Mouse (Mus musculus): ENCODE data around the gene Zfp738. TPM values are rescaled to one million over a fixed set of nuclear protein-coding genes. Genes with fewer than 3 reads are reported as not detected.
"Not testable (repeated sequence)": the region's sequence is repeated elsewhere in the genome, so short reads cannot be mapped to it uniquely, and the experiment has no call there.

The Zfp738 gene
- polyA plus RNA-seq (2012; rRNA removed), result 3.6 and 4.2 TPM in 2 replicates

DNA sequence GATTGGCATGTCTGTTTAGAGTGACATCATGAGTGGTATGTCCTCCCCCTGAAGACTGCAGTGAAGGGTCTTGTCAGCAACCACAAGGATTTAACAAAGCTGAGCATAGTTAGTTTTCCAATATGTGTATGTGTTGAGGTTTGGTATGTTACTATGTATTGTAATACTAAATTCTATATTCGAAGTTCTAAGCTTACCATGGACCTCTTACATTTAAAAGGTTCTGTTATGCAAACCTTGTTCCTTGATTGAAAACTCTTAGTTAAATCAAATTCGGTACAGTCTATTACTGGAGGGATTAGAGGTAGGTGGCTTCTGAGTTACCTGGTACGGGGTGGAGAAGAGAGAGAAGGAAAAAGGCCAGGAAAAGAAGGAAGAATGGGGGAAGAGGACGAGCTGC, at the start of gene Zfp738:
Gene Zfp738 (minus strand): TSS at position 101 of the 400 bp plus-strand sequence.
- DNase-seq, result no peak
- Histone ChIP-seq H3K27me3 (replicated peaks; ENCODE audit: control insufficient read depth, insufficient read depth, low read length) (no peaks in the 10 kb centered on the region), H3K4me3 (ENCODE audit: insufficient read depth, low read depth, low read length) (no peak within 1 kb of the TSS), H3K36me3 (ENCODE audit: control insufficient read depth, insufficient read depth, low read length) (no peaks in the 10 kb centered on the region), H3K4me1 (ENCODE audit: control insufficient read depth, insufficient read depth, low read length) (no peaks in the 10 kb centered on the region), H3K27ac (ENCODE audit: insufficient read depth, low read depth, low read length) (no peak within 1 kb of the TSS)
- 80% methylated on average over 4 of the region's 4 CpGs for WGBS
- TF ChIP-seq CTCF (conservative IDR thresholded peaks at IDR 0.05; ENCODE audit: insufficient read depth, insufficient read length, low read depth, low read length), result no peak
- no peak for TF ChIP-seq POLR2A (IDR thresholded peaks at IDR 0.05; ENCODE audit: low read depth, low read length)

DNA sequence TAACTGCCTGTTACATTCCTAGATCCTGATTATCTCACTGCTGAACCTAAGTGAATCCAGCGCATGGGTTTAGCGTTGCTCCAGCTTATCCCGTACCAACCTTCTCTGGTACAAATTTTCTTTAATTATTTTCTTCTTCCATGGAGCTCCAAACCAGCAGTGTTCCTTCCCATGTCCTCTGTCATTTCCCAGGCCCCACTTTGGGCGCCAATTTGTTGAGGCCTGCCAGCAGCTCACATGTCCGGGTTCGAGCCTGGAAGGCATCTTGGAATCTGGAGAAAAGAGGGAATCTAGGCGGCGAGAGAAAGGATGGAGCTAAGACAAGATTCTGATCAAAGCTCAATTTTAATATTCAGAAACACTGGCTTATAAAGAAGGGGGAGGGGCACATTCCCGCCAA, 47.5 kb upstream of the Zfp738 start:
- not testable (repeated sequence) for H3K27me3 ChIP-seq (replicated peaks; ENCODE audit: control insufficient read depth, insufficient read depth, low read length); H3K4me1 ChIP-seq (ENCODE audit: control insufficient read depth, insufficient read depth, low read length); H3K27ac ChIP-seq (ENCODE audit: insufficient read depth, low read depth, low read length); DNase-seq; H3K4me3 ChIP-seq (ENCODE audit: insufficient read depth, low read depth, low read length); H3K36me3 ChIP-seq (ENCODE audit: control insufficient read depth, insufficient read depth, low read length)
- 97% methylated on average over 9 of the region's 9 CpGs for WGBS

DNA sequence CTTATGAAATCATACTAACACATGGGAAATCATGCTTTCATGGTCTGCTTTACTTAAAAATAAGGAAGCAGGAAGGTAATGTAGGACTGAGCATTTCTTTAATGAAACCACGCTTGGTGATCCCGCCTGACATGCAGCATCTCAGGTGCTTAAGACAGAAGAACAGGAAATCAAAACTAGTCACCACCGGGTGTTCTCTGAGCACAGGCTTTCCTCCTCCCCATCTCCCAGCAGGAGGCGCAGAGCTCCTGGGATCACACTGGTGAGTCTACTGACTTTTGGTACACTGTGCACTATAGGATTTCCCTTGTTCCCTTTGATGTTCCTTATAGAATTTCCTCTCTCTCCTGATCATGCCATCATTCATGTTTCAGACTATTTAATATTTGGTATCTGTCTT, 42.6 kb upstream of the Zfp738 start:
- peak; percentile 46 for TF ChIP-seq CTCF (conservative IDR thresholded peaks at IDR 0.05; ENCODE audit: insufficient read depth, insufficient read length, low read depth, low read length)
- H3K36me3 ChIP-seq (ENCODE audit: control insufficient read depth, insufficient read depth, low read length); H3K27me3 ChIP-seq (replicated peaks; ENCODE audit: control insufficient read depth, insufficient read depth, low read length); H3K4me1 ChIP-seq (ENCODE audit: control insufficient read depth, insufficient read depth, low read length); H3K27ac ChIP-seq (ENCODE audit: insufficient read depth, low read depth, low read length): not testable (repeated sequence)
- H3K4me3 ChIP-seq (ENCODE audit: insufficient read depth, low read depth, low read length), result peak overlapping the region; percentile 94
- DNase-seq, result peak; percentile 59
- WGBS, result 8% methylated on average over 4 of the region's 4 CpGs

DNA sequence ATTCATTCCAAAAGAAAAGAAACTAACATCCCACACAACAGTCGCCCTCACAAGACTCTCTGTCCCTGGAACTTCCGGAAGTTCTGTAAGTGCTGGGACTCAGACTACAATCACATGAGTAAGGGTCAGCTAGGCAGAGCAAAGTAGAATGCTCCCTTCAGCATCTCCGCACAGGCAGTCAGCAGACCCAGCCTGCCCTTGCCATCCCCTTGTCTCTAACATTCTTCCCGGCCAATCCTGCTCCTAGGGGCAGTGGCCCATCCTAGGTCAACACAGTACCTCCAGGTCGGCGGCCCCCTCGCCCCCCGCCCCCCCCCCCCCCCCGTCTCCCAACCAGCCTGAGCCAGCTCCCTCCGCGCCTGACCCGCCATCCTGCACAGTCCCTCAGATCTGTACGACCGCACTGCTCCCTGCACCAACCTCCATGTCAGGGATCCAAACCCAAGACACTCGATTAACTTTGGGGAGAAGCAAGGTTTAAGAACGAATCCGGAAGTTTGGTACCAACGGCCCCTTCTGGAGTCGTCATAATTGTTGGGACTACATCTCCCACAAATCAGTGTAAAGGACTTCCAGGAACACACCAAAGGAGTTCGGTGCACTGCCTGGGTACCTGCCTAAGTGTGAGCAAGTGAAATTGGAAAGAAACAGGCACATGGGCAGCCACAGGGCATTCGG, 41.9 kb upstream of the Zfp738 start, which contains the start of gene Zfp65:
Gene Zfp65 (minus strand): TSS at position 533 of the 678 bp plus-strand sequence.
- H3K27ac ChIP-seq (ENCODE audit: insufficient read depth, low read depth, low read length), result peak within 1 kb of the TSS; percentile 54; the same call in 1 of the 2 replicates
- no peak for TF ChIP-seq CTCF (conservative IDR thresholded peaks at IDR 0.05; ENCODE audit: insufficient read depth, insufficient read length, low read depth, low read length)
- no peak for TF ChIP-seq POLR2A (IDR thresholded peaks at IDR 0.05; ENCODE audit: low read depth, low read length)
- peak; percentile 85 for DNase-seq
- no peaks in the 10 kb centered on the region for H3K36me3 ChIP-seq (ENCODE audit: control insufficient read depth, insufficient read depth, low read length)
- peak within 1 kb of the TSS; percentile 94 for H3K4me3 ChIP-seq (ENCODE audit: insufficient read depth, low read depth, low read length)
- 4% methylated on average over 19 of the region's 21 CpGs for WGBS
- H3K4me1 ChIP-seq (ENCODE audit: control insufficient read depth, insufficient read depth, low read length), result peaks cover 2% of the 10 kb centered on the region; the same call in 1 of the 2 replicates
- no peaks in the 10 kb centered on the region for H3K27me3 ChIP-seq (replicated peaks; ENCODE audit: control insufficient read depth, insufficient read depth, low read length)

DNA sequence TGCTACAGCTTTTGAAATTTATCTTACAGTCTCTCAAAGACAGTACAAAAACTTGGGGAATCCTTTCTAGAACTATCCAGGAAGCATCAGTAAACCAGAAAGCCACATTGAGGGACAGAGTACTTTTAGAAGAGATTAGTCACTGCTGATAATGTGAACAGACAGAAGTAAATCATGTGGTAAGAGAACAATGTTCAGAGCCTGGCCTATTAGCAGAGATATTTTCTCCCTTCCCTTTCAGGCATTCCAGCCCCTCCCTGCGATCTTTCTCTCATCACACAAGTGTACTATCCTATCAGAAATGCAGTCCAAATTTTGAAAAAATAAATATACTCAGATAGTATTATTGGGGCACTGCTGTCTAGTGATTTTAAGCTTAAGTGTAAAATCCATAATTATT, 41.2 kb upstream of the Zfp738 start:
- no peak for DNase-seq
- 70% methylated on average over 1 of the region's 1 CpGs for WGBS
- no peak for TF ChIP-seq POLR2A (IDR thresholded peaks at IDR 0.05; ENCODE audit: low read depth, low read length)
- H3K4me3 ChIP-seq (ENCODE audit: insufficient read depth, low read depth, low read length), result no peak overlapping the region
- no peaks in the 10 kb centered on the region for H3K36me3 ChIP-seq (ENCODE audit: control insufficient read depth, insufficient read depth, low read length)
- H3K27me3 ChIP-seq (replicated peaks; ENCODE audit: control insufficient read depth, insufficient read depth, low read length), result no peaks in the 10 kb centered on the region
- H3K27ac ChIP-seq (ENCODE audit: insufficient read depth, low read depth, low read length), result no peak overlapping the region
- H3K4me1 ChIP-seq (ENCODE audit: control insufficient read depth, insufficient read depth, low read length), result peaks cover 5% of the 10 kb centered on the region; the same call in 1 of the 2 replicates

DNA sequence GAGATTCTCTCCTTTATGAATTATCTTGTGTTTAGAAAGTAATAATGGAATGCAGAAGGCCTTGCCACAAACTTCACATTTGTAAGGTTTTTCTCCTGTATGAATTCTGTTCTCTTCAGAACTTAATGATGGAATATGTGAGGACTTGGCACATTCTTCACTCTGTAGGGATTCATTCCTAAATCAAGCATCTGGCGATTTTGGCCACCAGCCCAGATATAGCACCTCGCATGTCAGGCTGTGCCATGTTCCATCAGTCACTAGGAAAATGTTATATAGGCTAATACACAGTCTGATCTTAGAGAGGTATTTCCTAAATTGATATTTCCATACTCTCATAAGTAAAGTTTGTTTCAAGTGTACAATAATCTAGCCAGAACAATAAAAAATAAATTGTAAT, 38.5 kb upstream of the Zfp738 start:
- not testable (repeated sequence) for H3K4me3 ChIP-seq (ENCODE audit: insufficient read depth, low read depth, low read length); H3K27ac ChIP-seq (ENCODE audit: insufficient read depth, low read depth, low read length); H3K36me3 ChIP-seq (ENCODE audit: control insufficient read depth, insufficient read depth, low read length); H3K4me1 ChIP-seq (ENCODE audit: control insufficient read depth, insufficient read depth, low read length); DNase-seq; H3K27me3 ChIP-seq (replicated peaks; ENCODE audit: control insufficient read depth, insufficient read depth, low read length)
- 85% methylated on average over 2 of the region's 2 CpGs for WGBS

DNA sequence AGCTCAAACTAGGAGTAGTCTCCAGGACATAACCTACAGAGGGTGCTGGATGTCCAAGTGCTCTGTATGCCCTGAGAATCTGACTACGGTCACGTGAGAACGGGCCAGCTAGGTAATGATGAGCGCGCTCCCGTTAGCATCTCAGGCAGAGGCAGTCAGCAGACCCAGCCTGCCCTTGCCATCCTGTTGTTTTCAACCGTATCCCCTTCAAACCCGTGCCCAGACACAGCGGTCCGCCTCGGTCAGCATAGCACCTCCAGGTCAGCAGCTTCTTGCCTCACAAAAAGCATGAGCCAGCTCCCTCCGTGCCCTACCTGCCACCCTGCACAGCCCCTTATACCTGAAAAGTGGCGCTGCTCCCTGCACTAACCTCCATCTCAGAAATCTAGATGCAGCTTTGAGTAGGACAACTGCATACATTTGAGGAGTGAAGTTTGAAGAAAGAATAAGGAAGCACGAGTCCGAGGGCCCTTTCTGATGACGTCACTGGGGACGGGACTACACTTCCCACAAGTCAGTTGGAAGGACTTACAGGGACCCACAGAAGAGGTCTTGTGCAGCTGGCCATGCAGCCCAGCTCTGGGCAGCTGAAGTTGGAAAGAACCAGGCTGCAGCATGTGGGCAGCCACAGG, 37.1 kb upstream of the Zfp738 start:
- H3K36me3 ChIP-seq (ENCODE audit: control insufficient read depth, insufficient read depth, low read length), result no peaks in the 10 kb centered on the region
- 0 out of 2 replicates have a peak, but pooled peaks cover 3% of the 10 kb centered on the region for H3K4me1 ChIP-seq (ENCODE audit: control insufficient read depth, insufficient read depth, low read length)
- peak overlapping the region; percentile 22; the same call in 1 of the 2 replicates for H3K27ac ChIP-seq (ENCODE audit: insufficient read depth, low read depth, low read length)
- under 1% methylated on average over 17 of the region's 17 CpGs for WGBS
- peak; percentile 95 for DNase-seq
- H3K27me3 ChIP-seq (replicated peaks; ENCODE audit: control insufficient read depth, insufficient read depth, low read length), result no peaks in the 10 kb centered on the region
- H3K4me3 ChIP-seq (ENCODE audit: insufficient read depth, low read depth, low read length), result peak overlapping the region; percentile 97
- TF ChIP-seq CTCF (conservative IDR thresholded peaks at IDR 0.05; ENCODE audit: insufficient read depth, insufficient read length, low read depth, low read length), result no peak
- TF ChIP-seq POLR2A (IDR thresholded peaks at IDR 0.05; ENCODE audit: low read depth, low read length), result no peak

DNA sequence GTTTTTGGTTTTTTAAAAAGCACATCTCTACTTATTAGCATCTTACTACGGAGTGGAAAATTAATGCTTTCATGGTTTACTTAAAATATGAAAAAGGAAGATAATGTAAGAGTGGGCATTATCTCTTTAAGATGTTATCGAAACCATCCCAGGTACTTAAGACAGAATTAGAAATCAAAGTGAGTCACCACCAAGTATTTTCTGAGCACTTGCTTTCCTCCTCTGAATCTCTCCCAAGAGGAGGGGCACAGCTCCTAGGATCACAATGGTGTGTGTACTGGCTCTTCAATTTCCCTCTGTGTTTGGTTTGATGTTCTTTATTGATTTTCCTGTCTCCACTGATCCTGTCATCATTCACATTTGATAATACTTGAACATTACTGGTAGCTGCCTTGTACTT, 3.0 kb downstream of the Zfp738 start:
- H3K27ac ChIP-seq (ENCODE audit: insufficient read depth, low read depth, low read length); H3K27me3 ChIP-seq (replicated peaks; ENCODE audit: control insufficient read depth, insufficient read depth, low read length); H3K4me1 ChIP-seq (ENCODE audit: control insufficient read depth, insufficient read depth, low read length); H3K4me3 ChIP-seq (ENCODE audit: insufficient read depth, low read depth, low read length); DNase-seq; H3K36me3 ChIP-seq (ENCODE audit: control insufficient read depth, insufficient read depth, low read length): not testable (repeated sequence)
- WGBS, result 51% methylated on average over 2 of the region's 2 CpGs

DNA sequence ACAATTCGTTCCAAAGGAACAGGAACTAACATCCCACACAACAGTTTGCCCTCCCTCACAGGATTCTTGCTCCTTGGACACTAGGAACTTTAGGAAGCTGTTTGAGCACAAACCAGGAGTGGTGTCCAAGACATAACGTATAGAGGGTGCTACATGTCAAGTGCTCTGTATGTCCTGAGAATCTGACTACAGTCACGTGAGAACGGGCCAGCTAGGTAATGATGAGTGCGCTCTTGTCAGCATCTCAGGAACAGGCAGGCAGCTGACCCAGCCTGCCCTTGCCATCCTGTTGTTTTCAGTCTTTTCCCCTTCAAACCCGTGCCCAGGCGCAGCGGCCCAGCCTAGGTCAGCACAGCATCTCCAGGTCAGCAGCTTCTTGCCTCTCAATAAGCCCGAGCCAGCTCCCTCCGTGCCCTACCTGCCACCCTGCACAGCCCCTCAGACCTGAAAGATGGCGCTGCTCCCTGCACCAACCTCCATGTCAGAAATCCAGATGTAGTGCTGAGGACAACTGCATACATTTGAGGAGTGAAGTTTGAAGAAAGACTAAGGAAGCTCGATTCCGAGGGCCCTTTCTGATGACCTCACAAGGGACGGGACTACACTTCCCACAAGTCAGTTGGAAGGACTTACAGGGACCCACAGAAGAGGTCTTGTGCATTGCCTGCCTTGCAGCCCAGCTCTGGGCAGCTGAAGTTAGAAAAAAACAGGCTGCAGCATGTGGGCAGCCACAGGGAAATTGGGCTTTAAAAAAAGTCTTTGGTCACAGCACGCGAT, 3.7 kb downstream of the Zfp738 start:
- DNase-seq, result peak; percentile 94
- H3K27me3 ChIP-seq (replicated peaks; ENCODE audit: control insufficient read depth, insufficient read depth, low read length), result not testable (repeated sequence)
- 2% methylated on average over 16 of the region's 16 CpGs for WGBS

More for the DNA sequence above, 3.7 kb downstream of the Zfp738 start:
- not testable (repeated sequence) for H3K4me1 ChIP-seq (ENCODE audit: control insufficient read depth, insufficient read depth, low read length); H3K27ac ChIP-seq (ENCODE audit: insufficient read depth, low read depth, low read length); H3K36me3 ChIP-seq (ENCODE audit: control insufficient read depth, insufficient read depth, low read length)
- peak overlapping the region; percentile 89 for H3K4me3 ChIP-seq (ENCODE audit: insufficient read depth, low read depth, low read length)
